Mouse (Mus musculus) liver, adult 2 months (tissue): ENCODE measurements around the gene Tnnc2.

Experiments
- CTCF ChIP-seq: fragments of 200-500 bp; IDR thresholded peaks from 2 replicates; pipeline ENCODE4 v1.5.1; 2011; ENCODE audit warnings: low read depth, low read length, control low read depth
- POLR2A ChIP-seq: fragments of 200-500 bp; IDR thresholded peaks from 2 replicates; pipeline ENCODE4 v1.6.1; 2011; ENCODE audit warnings: low read length, control low read depth; ENCODE audit not compliant: insufficient read depth; ENCODE audit errors: extremely low read depth

DNA sequence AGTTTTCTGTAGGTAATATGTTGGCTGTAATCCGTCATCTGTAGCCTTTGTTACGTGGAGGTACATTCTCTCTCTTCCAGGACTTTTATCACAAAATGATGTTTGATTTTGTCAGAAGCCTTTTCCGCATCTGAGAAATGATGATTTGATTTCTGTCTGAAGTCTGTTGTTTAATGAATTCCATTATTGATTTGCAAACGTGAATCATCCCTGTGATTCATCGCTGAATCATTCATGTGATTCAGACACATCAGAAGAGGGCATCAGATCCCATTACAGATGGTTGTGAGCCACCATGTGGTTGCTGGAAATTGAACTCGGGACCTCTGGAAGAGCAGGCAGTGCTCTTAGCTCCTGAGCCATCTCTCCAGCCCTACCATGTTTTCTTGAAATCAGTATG is 30.8 kb downstream of the Tnnc2 start:
- TF ChIP-seq CTCF: no peak
- TF ChIP-seq POLR2A: no peak
